Mouse (Mus musculus): Measurements from ENCODE around the gene Ccdc188. TPM values are rescaled to one million over a fixed set of nuclear protein-coding genes. Genes with fewer than 3 reads are reported as not detected.

The Ccdc188 gene
- polyA plus RNA-seq, 1 experiment = not detected

DNA sequence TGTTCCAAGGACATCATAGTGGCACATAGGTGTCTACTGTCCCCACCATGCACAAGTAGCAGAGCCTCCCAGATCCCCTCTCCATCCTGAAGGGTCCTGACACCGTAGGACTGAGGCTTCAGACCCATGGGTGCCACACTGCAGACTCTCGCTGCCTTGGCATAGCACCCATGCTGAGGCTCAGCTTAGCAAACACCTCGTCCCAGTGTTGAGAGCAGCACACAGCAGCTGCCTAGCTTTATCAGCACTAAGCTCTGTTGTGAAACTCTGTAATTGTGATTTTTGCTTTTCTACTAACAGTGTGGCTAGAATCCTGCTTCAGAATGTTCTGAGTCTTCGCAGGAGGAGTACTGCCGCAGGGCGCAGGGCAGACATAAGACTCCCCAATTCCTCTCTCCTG is 19.8 kb upstream of the Ccdc188 start:
- H3K27me3 ChIP-seq (ENCODE audit: control insufficient read depth, insufficient read depth, low read length, poor library complexity, severe bottlenecking) = no peaks in the 10 kb centered on the region
- H3K36me3 ChIP-seq (ENCODE audit: control insufficient read depth, insufficient read depth, low read length, poor library complexity, severe bottlenecking) = no peaks in the 10 kb centered on the region
- H3K4me3 ChIP-seq (ENCODE audit: low read depth, low read length) = no peak overlapping the region
- TF ChIP-seq CTCF (IDR thresholded peaks at IDR 0.05; ENCODE audit: low read depth, low read length) (no peak), EP300 (IDR thresholded peaks at IDR 0.05; ENCODE audit: insufficient read depth, low read depth, low read length) (no peak)
- no peak overlapping the region for H3K9ac ChIP-seq (ENCODE audit: low read depth, poor library complexity, severe bottlenecking)
- H3K4me1 ChIP-seq (ENCODE audit: control insufficient read depth, insufficient read depth, low read length) = no peaks in the 10 kb centered on the region
- no peak overlapping the region for H3K27ac ChIP-seq (ENCODE audit: insufficient read depth, low read length)
- no peaks in the 10 kb centered on the region for H3K9me3 ChIP-seq (replicated peaks; ENCODE audit: control insufficient read depth, insufficient read depth, low read length, poor library complexity, severe bottlenecking)

- Histone ChIP-seq H3K9ac (ENCODE audit: low read depth, poor library complexity, severe bottlenecking) (no peak overlapping the region), H3K27ac (ENCODE audit: insufficient read depth, low read length) (no peak overlapping the region), H3K4me1 (ENCODE audit: control insufficient read depth, insufficient read depth, low read length) (no peaks in the 10 kb centered on the region)
Measured at GRCm38 (mm10) chr16:18198365-18199098, 19.1 kb upstream of the Ccdc188 start.

GRCm38 (mm10) chr16:18200062-18200461 is 17.6 kb upstream of the Ccdc188 start:
- H3K27ac ChIP-seq (ENCODE audit: insufficient read depth, low read length) = no peak overlapping the region
- no peak for TF ChIP-seq EP300 (IDR thresholded peaks at IDR 0.05; ENCODE audit: insufficient read depth, low read depth, low read length)
- no peak for TF ChIP-seq POLR2A (IDR thresholded peaks at IDR 0.05; ENCODE audit: insufficient read depth, low read length)
- TF ChIP-seq CTCF (IDR thresholded peaks at IDR 0.05; ENCODE audit: low read depth, low read length) = no peak
- H3K9ac ChIP-seq (ENCODE audit: low read depth, poor library complexity, severe bottlenecking) = no peak overlapping the region
- H3K9me3 ChIP-seq (replicated peaks; ENCODE audit: control insufficient read depth, insufficient read depth, low read length, poor library complexity, severe bottlenecking) = no peaks in the 10 kb centered on the region
- H3K36me3 ChIP-seq (ENCODE audit: control insufficient read depth, insufficient read depth, low read length, poor library complexity, severe bottlenecking) = no peaks in the 10 kb centered on the region
- no peak overlapping the region for H3K4me3 ChIP-seq (ENCODE audit: low read depth, low read length)
- H3K27me3 ChIP-seq (ENCODE audit: control insufficient read depth, insufficient read depth, low read length, poor library complexity, severe bottlenecking) = no peaks in the 10 kb centered on the region
- H3K4me1 ChIP-seq (ENCODE audit: control insufficient read depth, insufficient read depth, low read length) = no peaks in the 10 kb centered on the region

More at GRCm38 (mm10) chr16:18198365-18199098, 19.1 kb upstream of the Ccdc188 start:
- H3K36me3 ChIP-seq (ENCODE audit: control insufficient read depth, insufficient read depth, low read length, poor library complexity, severe bottlenecking) = no peaks in the 10 kb centered on the region
- no peaks in the 10 kb centered on the region for H3K9me3 ChIP-seq (replicated peaks; ENCODE audit: control insufficient read depth, insufficient read depth, low read length, poor library complexity, severe bottlenecking)
- H3K4me3 ChIP-seq (ENCODE audit: low read depth, low read length) = no peak overlapping the region
- no peaks in the 10 kb centered on the region for H3K27me3 ChIP-seq (ENCODE audit: control insufficient read depth, insufficient read depth, low read length, poor library complexity, severe bottlenecking)
- TF ChIP-seq EP300 (IDR thresholded peaks at IDR 0.05; ENCODE audit: insufficient read depth, low read depth, low read length) (no peak), POLR2A (IDR thresholded peaks at IDR 0.05; ENCODE audit: insufficient read depth, low read length) (no peak), CTCF (IDR thresholded peaks at IDR 0.05; ENCODE audit: low read depth, low read length) (no peak)

DNA sequence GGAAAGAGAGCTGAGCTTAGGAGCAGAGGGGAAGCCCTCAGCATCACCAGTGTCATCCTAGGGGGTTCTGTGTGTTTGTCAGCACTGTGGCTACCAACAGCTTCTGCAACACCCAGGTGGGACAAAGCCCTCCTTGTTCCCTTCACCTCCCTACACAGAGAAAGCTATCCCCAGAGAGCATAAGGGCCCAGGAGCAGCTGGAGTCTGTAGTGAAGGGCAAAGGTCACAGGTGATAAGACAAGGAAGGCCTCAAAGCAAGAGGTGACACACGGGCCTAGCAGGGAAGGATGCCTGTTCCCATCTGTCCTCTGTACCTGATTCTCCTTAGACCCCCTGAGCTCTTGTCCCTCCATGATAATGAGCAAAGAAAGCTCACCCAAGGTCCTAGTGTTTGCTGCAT is 16.1 kb upstream of the Ccdc188 start:
- no peaks in the 10 kb centered on the region for H3K27me3 ChIP-seq (ENCODE audit: control insufficient read depth, insufficient read depth, low read length, poor library complexity, severe bottlenecking)
- H3K9me3 ChIP-seq (replicated peaks; ENCODE audit: control insufficient read depth, insufficient read depth, low read length, poor library complexity, severe bottlenecking) = no peaks in the 10 kb centered on the region
- TF ChIP-seq EP300 (IDR thresholded peaks at IDR 0.05; ENCODE audit: insufficient read depth, low read depth, low read length) = no peak
- no peak for TF ChIP-seq POLR2A (IDR thresholded peaks at IDR 0.05; ENCODE audit: insufficient read depth, low read length)
- TF ChIP-seq CTCF (IDR thresholded peaks at IDR 0.05; ENCODE audit: low read depth, low read length) = no peak
- no peak overlapping the region for H3K27ac ChIP-seq (ENCODE audit: insufficient read depth, low read length)
- no peaks in the 10 kb centered on the region for H3K36me3 ChIP-seq (ENCODE audit: control insufficient read depth, insufficient read depth, low read length, poor library complexity, severe bottlenecking)
- no peaks in the 10 kb centered on the region for H3K4me1 ChIP-seq (ENCODE audit: control insufficient read depth, insufficient read depth, low read length)
- no peak overlapping the region for H3K4me3 ChIP-seq (ENCODE audit: low read depth, low read length)
- H3K9ac ChIP-seq (ENCODE audit: low read depth, poor library complexity, severe bottlenecking) = no peak overlapping the region

DNA sequence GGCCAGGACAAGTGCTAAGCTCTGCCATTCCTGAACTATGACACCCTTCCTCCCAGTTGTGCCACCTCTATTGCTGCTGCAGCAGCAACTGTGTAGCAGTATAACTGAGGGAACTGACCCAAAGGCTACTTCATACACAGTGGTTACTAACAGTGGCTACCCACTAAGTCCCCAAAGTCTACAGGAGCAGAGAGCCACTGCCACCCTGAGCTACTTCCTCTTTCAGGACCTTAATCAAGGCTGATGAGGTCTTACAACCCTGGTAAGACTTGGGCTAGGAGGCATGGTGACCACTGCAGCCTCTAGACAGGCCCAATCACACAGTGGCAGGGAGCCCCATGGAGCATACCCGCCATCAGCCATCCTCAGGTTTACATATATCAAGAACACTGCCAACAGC is 15.6 kb upstream of the Ccdc188 start:
- no peak overlapping the region for H3K27ac ChIP-seq (ENCODE audit: insufficient read depth, low read length)
- H3K9me3 ChIP-seq (replicated peaks; ENCODE audit: control insufficient read depth, insufficient read depth, low read length, poor library complexity, severe bottlenecking) = no peaks in the 10 kb centered on the region
- H3K4me1 ChIP-seq (ENCODE audit: control insufficient read depth, insufficient read depth, low read length) = no peaks in the 10 kb centered on the region
- no peak overlapping the region for H3K4me3 ChIP-seq (ENCODE audit: low read depth, low read length)
- TF ChIP-seq POLR2A (IDR thresholded peaks at IDR 0.05; ENCODE audit: insufficient read depth, low read length) (no peak), CTCF (IDR thresholded peaks at IDR 0.05; ENCODE audit: low read depth, low read length) (no peak)
- H3K9ac ChIP-seq (ENCODE audit: low read depth, poor library complexity, severe bottlenecking) = no peak overlapping the region
- no peaks in the 10 kb centered on the region for H3K36me3 ChIP-seq (ENCODE audit: control insufficient read depth, insufficient read depth, low read length, poor library complexity, severe bottlenecking)
- no peaks in the 10 kb centered on the region for H3K27me3 ChIP-seq (ENCODE audit: control insufficient read depth, insufficient read depth, low read length, poor library complexity, severe bottlenecking)

DNA sequence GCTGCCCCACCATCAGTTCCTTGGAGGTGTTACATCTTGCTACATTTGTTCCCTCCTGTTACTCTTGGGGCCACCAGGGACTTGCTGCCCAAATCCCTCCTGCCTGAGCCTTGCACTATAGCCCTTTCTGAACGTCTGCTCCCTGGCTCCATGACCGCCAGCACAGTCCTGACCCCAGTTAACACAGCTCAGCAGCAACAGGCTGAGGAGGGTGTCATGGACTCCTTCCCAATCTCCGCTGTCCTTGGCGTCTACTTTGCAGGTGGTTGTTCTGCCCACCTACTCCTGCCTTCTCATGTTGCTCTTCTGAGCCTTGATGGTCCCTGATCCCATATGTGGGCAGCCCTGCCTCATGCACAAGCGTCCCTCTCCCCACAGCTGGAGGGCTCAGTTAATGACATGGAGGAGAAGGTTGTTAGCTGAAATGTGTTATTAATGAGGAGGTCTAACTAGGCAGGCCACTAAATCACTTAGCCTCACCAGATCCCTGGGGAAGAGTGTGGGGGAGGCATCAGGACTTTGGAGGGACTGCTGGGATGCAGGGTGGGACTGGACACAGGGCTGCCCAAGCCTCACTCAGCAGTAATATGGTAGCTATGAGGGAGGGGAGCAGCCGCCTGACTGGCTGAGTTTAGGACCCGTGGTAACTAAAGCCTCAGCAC is 14.1 kb upstream of the Ccdc188 start:
- Histone ChIP-seq H3K36me3 (ENCODE audit: control insufficient read depth, insufficient read depth, low read length, poor library complexity, severe bottlenecking) (no peaks in the 10 kb centered on the region), H3K4me3 (ENCODE audit: low read depth, low read length) (no peak overlapping the region), H3K4me1 (ENCODE audit: control insufficient read depth, insufficient read depth, low read length) (no peaks in the 10 kb centered on the region), H3K9me3 (replicated peaks; ENCODE audit: control insufficient read depth, insufficient read depth, low read length, poor library complexity, severe bottlenecking) (no peaks in the 10 kb centered on the region), H3K27ac (ENCODE audit: insufficient read depth, low read length) (no peak overlapping the region), H3K9ac (ENCODE audit: low read depth, poor library complexity, severe bottlenecking) (no peak overlapping the region), H3K27me3 (ENCODE audit: control insufficient read depth, insufficient read depth, low read length, poor library complexity, severe bottlenecking) (no peaks in the 10 kb centered on the region)
- TF ChIP-seq CTCF (IDR thresholded peaks at IDR 0.05; ENCODE audit: low read depth, low read length) = no peak
- TF ChIP-seq EP300 (IDR thresholded peaks at IDR 0.05; ENCODE audit: insufficient read depth, low read depth, low read length) = no peak

Data from ES-Bruce4 (cell line).